Mouse (Mus musculus): ENCODE measurements at regions not wholly inside any gene's neighbourhood (a gene's known extent, or its start where the extent isn't known, plus 50 kb on each side); places are given as distances from the start of the nearest gene placed in this dataset.

DNA sequence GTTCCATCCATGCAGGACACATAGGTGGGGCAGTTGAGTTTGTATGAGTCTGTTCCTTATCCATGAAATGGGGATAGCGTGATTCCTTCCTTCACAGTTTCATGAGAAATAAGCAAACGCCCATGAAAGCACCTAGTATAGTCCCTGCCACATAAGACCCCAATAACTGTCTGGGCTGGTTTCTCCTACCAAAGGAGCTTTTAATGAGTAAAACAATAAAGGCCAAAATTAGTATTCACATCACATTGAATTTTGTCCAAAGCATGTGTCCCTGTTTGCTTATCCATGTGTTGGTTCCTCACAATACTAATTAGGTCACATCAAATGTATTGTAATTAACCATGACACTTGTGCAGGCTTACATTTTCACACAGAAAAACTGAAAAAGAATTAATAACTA is 221.3 kb downstream of the Prdm13 start:
- no peak for DNase-seq (ENCODE audit: low read depth, low spot score)

DNA sequence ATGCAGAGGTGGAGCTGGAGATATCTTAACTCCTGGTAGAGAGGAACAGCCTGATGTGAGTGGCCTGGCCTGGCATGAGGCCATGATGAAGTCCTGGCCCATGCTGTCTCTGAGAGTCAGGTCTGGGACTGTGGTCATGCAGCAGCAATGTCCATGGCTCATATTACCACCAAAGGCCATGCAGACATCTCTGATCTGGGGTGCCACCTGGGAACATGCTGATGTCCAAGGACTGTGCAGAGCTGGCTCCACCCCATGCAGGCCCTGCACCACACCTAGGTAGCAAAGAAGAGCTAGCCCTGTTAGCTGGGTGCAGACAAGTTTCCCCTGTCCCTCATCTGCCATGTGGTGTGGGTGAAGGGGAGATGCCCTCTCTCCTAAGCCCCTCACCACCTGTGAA is 244.5 kb downstream of the Prdm13 start:
- no peak for DNase-seq (ENCODE audit: low read depth, low spot score)

DNA sequence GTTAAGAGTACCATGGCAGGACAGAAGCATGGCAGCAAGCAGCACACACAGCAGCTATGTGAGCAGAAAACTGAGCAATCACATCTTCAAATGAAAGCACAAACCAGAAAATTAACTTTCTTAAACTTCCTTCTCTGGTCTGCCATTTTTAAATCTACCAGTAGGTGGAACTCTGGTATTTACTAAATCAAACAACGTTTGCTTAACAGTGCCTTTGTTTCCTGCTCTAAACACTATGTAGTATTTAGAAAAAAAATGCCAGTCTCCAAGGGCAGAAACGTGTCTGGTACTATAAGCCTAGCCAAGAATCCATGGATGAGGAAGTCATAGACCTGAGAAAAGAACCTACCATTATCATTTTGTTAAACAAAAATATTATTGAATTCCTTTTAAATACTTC is 249.1 kb downstream of the Prdm13 start:
- peak; percentile 9 for DNase-seq (ENCODE audit: low read depth, low spot score)

GRCm38 (mm10) chr4:21407850-21408249 is 277.9 kb downstream of the Prdm13 start:
- peak; percentile 49 for DNase-seq (ENCODE audit: low read depth, low spot score)

DNA sequence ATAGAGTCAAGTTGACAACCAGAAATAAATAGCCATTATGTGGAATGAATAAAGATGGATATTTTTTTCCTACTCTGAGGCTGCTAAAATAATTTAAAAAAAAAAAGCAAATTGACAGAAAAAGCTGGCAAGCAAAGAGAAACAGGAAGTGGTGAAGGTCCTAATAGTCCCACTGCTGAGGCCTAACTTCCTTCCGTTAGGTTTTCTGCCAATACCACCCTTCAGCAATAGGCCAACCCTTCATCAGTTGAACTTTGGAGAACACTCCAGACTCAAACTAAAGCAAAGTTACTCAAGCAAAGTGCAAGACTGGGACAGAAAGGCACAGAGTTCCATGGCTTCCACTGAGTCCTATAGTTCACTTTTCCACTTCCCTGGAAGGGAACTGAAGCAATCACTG is 316.4 kb downstream of the Prdm13 start:
- DNase-seq (ENCODE audit: low read depth, low spot score) = no peak

DNA sequence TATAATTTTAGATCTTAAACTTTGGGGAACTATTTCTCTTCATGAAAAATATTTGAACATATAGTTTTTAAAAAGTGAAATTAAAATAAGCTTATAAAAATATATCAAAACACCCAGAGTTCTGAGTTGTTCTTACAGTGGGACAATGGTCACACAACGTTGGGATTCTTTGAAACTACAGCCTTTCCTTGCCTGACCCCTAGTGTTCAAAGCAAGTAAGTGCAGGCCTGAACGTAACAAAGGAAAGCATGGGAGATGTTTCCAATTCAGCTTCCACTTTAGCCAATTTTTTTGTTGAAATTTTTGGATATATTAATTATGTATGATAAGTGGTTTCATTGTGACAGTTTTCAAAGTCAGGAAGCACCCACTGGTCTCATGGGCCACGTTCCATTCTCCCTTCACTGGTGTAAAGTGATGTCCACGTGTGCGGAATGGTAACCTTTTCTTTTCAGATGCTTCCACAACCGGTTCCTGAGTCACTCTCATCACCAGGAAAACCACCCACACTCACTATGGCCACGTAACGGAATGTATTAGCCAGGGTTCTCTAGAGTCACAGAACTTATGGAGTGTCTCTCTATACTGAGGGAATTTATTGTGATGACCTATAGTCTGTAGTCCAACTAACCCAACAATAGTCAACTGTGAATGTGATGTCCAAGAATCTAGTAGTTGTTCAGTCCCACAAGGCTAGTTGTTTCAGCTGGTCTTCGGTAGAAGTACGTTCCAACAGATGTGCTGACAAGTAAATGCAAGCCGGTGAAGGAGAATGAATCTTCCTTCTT is 317.3 kb downstream of the Prdm13 start:
- peak; percentile 49 for DNase-seq (ENCODE audit: low read depth, low spot score)

- DNase-seq (ENCODE audit: low read depth, low spot score) = peak; percentile 11
Measured at GRCm38 (mm10) chr4:21321769-21322168, 364.0 kb downstream of the Prdm13 start.

- peak; percentile 12 for DNase-seq (ENCODE audit: low read depth, low spot score)
Measured at GRCm38 (mm10) chr4:21309239-21309638, 376.5 kb downstream of the Prdm13 start.

GRCm38 (mm10) chr4:21307476-21308011 is 378.2 kb downstream of the Prdm13 start:
- no peak for DNase-seq (ENCODE audit: low read depth, low spot score)

GRCm38 (mm10) chr4:21300141-21300540 is 385.6 kb downstream of the Prdm13 start:
- DNase-seq (ENCODE audit: low read depth, low spot score) = peak; percentile 65

GRCm38 (mm10) chr4:21267302-21267701 is 418.5 kb downstream of the Prdm13 start:
- DNase-seq (ENCODE audit: low read depth, low spot score) = peak; percentile 33

- DNase-seq (ENCODE audit: low read depth, low spot score) = no peak
Measured at GRCm38 (mm10) chr4:21266886-21267285, 418.9 kb downstream of the Prdm13 start.

GRCm38 (mm10) chr4:21250396-21250795 is 435.4 kb downstream of the Prdm13 start:
- peak; percentile 18 for DNase-seq (ENCODE audit: low read depth, low spot score)

- DNase-seq (ENCODE audit: low read depth, low spot score) = peak; percentile 61
Measured at GRCm38 (mm10) chr4:21222631-21223030, 463.1 kb downstream of the Prdm13 start.

DNA sequence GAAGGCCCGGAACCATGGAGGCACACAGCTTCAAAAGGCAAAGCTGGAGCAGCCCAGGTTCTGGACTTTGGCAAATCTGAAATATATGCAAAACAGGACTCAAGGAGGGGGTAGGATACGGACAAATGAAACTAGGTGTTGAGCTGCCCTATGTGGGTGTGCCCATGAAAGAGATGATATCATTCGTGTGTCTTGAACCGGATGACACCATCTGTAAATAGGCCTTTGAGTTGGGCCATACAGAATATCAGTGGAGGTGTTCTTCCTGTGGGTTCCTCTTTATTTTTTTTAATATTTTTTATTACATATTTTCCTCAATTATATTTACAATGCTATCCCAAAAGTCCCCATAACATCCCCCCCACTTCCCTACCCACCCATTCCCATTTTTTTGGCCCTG is 478.1 kb downstream of the Prdm13 start:
- DNase-seq (ENCODE audit: low read depth, low spot score) = no peak

DNA sequence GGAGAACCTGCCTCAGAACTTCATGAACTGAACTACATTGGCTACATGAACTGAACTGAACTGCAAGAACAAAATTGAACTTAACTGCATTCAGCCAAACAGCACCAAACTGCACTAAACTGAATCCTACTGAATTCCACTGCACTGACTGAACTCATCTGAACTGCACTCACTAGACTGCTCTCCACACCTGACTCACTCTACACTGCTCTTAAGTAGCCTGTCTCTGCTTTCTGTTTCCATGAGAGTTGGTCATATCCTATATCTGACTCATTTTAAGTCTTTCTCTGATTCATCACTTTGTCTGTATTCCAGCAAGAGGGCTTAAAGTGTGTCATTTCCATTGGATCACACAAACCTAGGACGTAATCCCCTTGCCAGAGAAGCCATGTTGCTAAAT is 490.1 kb downstream of the Prdm13 start:
- DNase-seq (ENCODE audit: low read depth, low spot score) = peak; percentile 6

GRCm38 (mm10) chr4:21173789-21174188 is 512.0 kb downstream of the Prdm13 start:
- DNase-seq (ENCODE audit: low read depth, low spot score) = no peak

- DNase-seq (ENCODE audit: low read depth, low spot score) = no peak
Measured at GRCm38 (mm10) chr4:21173019-21173418, 512.7 kb downstream of the Prdm13 start.

- DNase-seq (ENCODE audit: low read depth, low spot score) = no peak
Measured at GRCm38 (mm10) chr4:21170734-21171133, 515.0 kb downstream of the Prdm13 start.

- DNase-seq (ENCODE audit: low read depth, low spot score) = no peak
Measured at GRCm38 (mm10) chr4:21162124-21162523, 523.6 kb downstream of the Prdm13 start.

GRCm38 (mm10) chr4:21125892-21126291 is 559.9 kb downstream of the Prdm13 start:
- no peak for DNase-seq (ENCODE audit: low read depth, low spot score)

DNA sequence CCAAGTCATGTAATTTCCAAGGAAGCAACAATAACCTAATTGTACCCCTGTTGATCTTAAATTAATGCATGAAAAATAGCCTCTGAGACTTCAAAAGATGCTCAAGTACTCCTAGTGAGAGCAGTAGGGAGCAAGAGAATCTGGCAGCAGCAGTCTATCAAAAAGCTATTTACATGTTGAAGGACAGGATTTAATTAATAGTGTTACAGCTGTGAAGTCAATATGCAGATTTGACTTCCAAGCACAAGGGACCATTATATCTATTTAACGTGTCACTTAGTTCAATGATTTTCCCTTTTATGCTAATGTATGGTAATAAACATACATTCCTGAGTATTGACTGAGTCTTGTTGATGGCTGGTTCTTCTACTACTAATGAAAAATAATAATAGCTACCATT is 590.0 kb downstream of the Prdm13 start:
- peak; percentile 3 for DNase-seq (ENCODE audit: low read depth, low spot score)

- DNase-seq (ENCODE audit: low read depth, low spot score) = no peak
Measured at GRCm38 (mm10) chr4:21070198-21070785, 615.5 kb downstream of the Prdm13 start.
